Mouse (Mus musculus) cerebellum, adult 2 months (tissue): ENCODE data around the gene Olfr1280. TPM values are rescaled to one million over a fixed set of nuclear protein-coding genes. Genes with fewer than 3 reads are reported as not detected.

Experiments used
- DNase-seq, 2 experiments: peaks; one replicate each; pipeline ENCODE4 v3.0.0; 2021
- H3K27ac ChIP-seq: fragments of 200-500 bp; 2 replicates; pipeline ENCODE4 v1.5.1; 2012; ENCODE audit warnings: low read length, control low read depth, inconsistent platforms; ENCODE audit not compliant: insufficient read depth
- H3K27me3 ChIP-seq: fragments of 200-500 bp; 2 replicates; pipeline ENCODE4 v1.6.1; 2012; ENCODE audit warnings: inconsistent platforms, mild to moderate bottlenecking, low read length, moderate library complexity; ENCODE audit not compliant: control insufficient read depth, insufficient read depth
- H3K4me1 ChIP-seq: fragments of 200-500 bp; 2 replicates; pipeline ENCODE4 v1.6.1; 2011; ENCODE audit warnings: low read length; ENCODE audit not compliant: control insufficient read depth, insufficient read depth
- H3K4me3 ChIP-seq: fragments of 200-500 bp; replicated peaks from 2 replicates; pipeline ENCODE3; 2011; ENCODE audit warnings: mild to moderate bottlenecking, low read depth, low read length, control low read depth; ENCODE audit not compliant: insufficient read depth
- CTCF ChIP-seq: fragments of 200-500 bp; IDR thresholded peaks from 2 replicates; pipeline ENCODE4 v1.5.1; 2011; ENCODE audit warnings: low read depth, mild to moderate bottlenecking, control low read depth, low read length, moderate library complexity, borderline replicate concordance; ENCODE audit not compliant: insufficient read depth
- POLR2A ChIP-seq: fragments of 200-500 bp; IDR thresholded peaks from 2 replicates; pipeline ENCODE4 v1.6.1; 2011; ENCODE audit warnings: low read length, control low read depth, borderline replicate concordance; ENCODE audit not compliant: insufficient read depth
- WGBS: fragments of 180-500 bp; shearing (Covaris S2); methylation state at CpG from one replicate; pipeline ENCODE4 v1.1.7; 2018; 5-methylcytosine and 5-hydroxymethylcytosine counted together
- polyA plus RNA-seq: library from polyadenylated mRNA; depleted of rRNA; stranded (reverse); fragments of >200 nt; gene quantifications from 2 replicates; pipeline ENCODE4 v1.2.3, GENCODE M21; 2012; rRNA removed

Gene Olfr1280
- polyA plus RNA-seq, 1 experiment, result not detected

DNA sequence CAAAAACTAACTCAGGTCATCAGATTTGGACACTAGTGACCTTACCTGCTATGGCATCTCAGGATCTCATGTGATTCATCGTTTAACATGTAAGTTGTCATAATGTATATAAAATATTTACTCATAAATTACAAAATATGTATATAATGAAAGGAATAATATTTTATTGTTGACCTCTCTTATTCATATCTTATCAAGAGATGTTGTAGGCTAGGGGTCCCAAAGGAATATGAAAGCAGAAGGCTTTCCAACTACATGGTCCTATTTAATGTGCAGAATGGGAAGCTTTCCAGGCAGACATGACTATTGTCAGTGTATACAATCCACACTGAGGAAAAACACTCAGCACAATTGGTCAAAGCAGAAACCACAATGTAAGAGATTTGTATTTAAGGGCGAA lies 52.7 kb downstream of the Olfr1280 start, which contains the start of gene Olfr1283:
Gene Olfr1283 (plus strand): TSS at position 301 of the 400 bp plus-strand sequence.
- DNase-seq, result no peak
- 81% methylated on average over 2 of the region's 2 CpGs for WGBS
- no peak within 1 kb of the TSS for H3K4me3 ChIP-seq
- H3K27me3 ChIP-seq, result no peaks in the 10 kb centered on the region
- TF ChIP-seq CTCF (no peak), POLR2A (no peak)
- no peaks in the 10 kb centered on the region for H3K4me1 ChIP-seq
- no peak within 1 kb of the TSS for H3K27ac ChIP-seq

DNA sequence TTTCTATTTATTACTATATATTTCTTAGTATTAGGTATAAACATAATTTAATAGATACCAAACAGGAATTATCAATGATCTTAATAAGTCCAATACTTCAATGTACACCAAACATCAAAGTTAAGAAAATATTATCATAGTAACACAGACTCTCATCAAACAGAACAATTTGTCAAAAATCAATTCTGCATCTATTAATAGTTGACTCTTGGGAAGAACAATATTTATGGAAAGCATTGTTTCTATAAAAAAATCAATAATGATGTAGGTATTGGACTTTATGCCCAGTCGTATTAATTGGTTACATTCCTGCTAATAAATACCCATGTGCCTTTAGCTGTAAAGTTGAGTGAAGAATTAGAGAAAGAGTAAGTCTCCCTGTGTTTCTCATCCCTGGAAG lies 61.4 kb downstream of the Olfr1280 start, which contains the start of gene Olfr1284:
Gene Olfr1284 (plus strand): TSS at position 301 of the 400 bp plus-strand sequence.
- no peak within 1 kb of the TSS for H3K4me3 ChIP-seq
- no peak within 1 kb of the TSS for H3K27ac ChIP-seq
- no peaks in the 10 kb centered on the region for H3K27me3 ChIP-seq
- DNase-seq, result no peak
- 85% methylated on average over 1 of the region's 1 CpGs for WGBS
- no peaks in the 10 kb centered on the region for H3K4me1 ChIP-seq
- TF ChIP-seq POLR2A (no peak), CTCF (no peak)

Other genes starting within 250 kb of the Olfr1280 start
- gene Gm13941, start 208.0 kb upstream of the Olfr1280 start, polyA plus RNA-seq, result not detected in 2 replicates
- not detected in 2 replicates for gene Gm15130, start 161.1 kb upstream of the Olfr1280 start, polyA plus RNA-seq
- not detected in 2 replicates for gene 4930430A15Rik, start 84.4 kb upstream of the Olfr1280 start, polyA plus RNA-seq
- gene Olfr1275, start 78.7 kb upstream of the Olfr1280 start, polyA plus RNA-seq, result not detected in 2 replicates
- 0.03 TPM in 1 of 2 replicates, not detected in the other for gene Olfr1276, start 59.5 kb upstream of the Olfr1280 start, polyA plus RNA-seq
- not detected in 2 replicates for gene Olfr1277, start 39.9 kb upstream of the Olfr1280 start, polyA plus RNA-seq
- gene Olfr1278, start 23.9 kb upstream of the Olfr1280 start, polyA plus RNA-seq, result not detected in 2 replicates
- gene Olfr1279, start 13.4 kb upstream of the Olfr1280 start, polyA plus RNA-seq, result not detected in 2 replicates
- not detected in 2 replicates for gene Olfr1281, start 12.5 kb downstream of the Olfr1280 start, polyA plus RNA-seq
- gene Olfr1282, start 22.1 kb downstream of the Olfr1280 start, polyA plus RNA-seq, result not detected in 2 replicates
- gene Olfr1283, start 52.8 kb downstream of the Olfr1280 start, polyA plus RNA-seq, result not detected in 2 replicates
- not detected in 2 replicates for gene Olfr1284, start 61.5 kb downstream of the Olfr1280 start, polyA plus RNA-seq
- gene Olfr1286, start 109.1 kb downstream of the Olfr1280 start, polyA plus RNA-seq, result not detected in 2 replicates
- gene Olfr1287, start 135.1 kb downstream of the Olfr1280 start, polyA plus RNA-seq, result not detected in 2 replicates
- not detected in 2 replicates for gene Olfr1288, start 160.1 kb downstream of the Olfr1280 start, polyA plus RNA-seq
- not detected in 2 replicates for gene Olfr1289, start 166.8 kb downstream of the Olfr1280 start, polyA plus RNA-seq
- not detected in 2 replicates for gene Olfr1290, start 179.8 kb downstream of the Olfr1280 start, polyA plus RNA-seq
- not detected in 2 replicates for gene Olfr1291-ps1, start 183.2 kb downstream of the Olfr1280 start, polyA plus RNA-seq
- gene Olfr1293-ps, start 211.2 kb downstream of the Olfr1280 start, polyA plus RNA-seq, result not detected in 2 replicates
- gene Olfr1294, start 226.3 kb downstream of the Olfr1280 start, polyA plus RNA-seq, result not detected in 2 replicates